Mouse (Mus musculus) bone marrow, adult 2 months (tissue): ENCODE measurements at regions not wholly inside any gene's neighbourhood (a gene's known extent, or its start where the extent isn't known, plus 50 kb on each side); places are given as distances from the start of the nearest gene placed in this dataset.

Source experiments
- CTCF ChIP-seq: fragments of 200-500 bp; IDR thresholded peaks from 2 replicates; pipeline ENCODE4 v1.5.1; 2011; ENCODE audit warnings: low read length, control low read depth; ENCODE audit not compliant: control insufficient read depth, insufficient read depth
- POLR2A ChIP-seq: fragments of 200-500 bp; IDR thresholded peaks from 2 replicates; pipeline ENCODE4 v1.6.1; 2011; ENCODE audit warnings: low read depth, mild to moderate bottlenecking, control low read depth, low read length, borderline replicate concordance; ENCODE audit not compliant: control insufficient read depth

DNA sequence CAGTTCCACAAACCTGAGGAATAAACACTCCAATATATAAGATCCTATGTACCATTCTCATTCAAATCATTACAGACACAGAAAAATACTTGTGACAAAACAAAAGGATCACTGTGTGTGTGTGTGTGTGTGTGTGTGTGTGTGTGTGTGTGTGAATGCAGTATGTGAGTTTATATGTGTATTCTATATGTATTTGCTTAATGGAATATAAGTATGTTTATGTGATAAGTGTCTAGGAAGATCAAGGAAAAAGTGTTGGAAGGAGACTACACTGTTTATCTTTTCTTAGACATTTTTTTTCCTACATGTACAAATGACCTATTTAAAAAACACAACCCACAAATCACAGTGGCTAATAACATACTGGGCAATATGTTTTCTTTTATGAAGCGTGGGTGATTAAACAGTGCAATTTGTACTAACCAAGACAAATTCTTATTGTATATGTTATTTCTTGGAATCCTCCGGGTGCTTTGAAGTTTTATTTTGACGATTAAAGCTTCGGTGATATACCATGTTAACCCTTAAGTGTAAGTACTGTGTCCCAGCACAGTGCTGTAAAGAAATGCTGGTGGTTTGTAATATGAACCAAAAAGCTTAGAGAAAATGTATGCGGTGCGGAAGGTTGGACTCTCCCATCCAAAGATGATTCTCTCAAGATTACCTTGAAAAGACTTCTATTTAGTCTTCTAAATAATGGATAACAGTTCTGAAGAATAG lies 171.6 kb upstream of the Btbd3 start:
- TF ChIP-seq CTCF: no peak
- TF ChIP-seq POLR2A: no peak
